Mouse (Mus musculus) spleen, postnatal 14 days (tissue): ENCODE data around the gene Nr2c2ap.
A peak's percentile ranks its signal among the peaks of the same experiment; 100 is the strongest.

Experiments used
- DNase-seq, 2 experiments: peaks; one replicate each; pipeline ENCODE4 v3.0.0; 2021 to 2022; ENCODE audit warnings: low spot score in 2 of 2

The Nr2c2ap gene

GRCm38 (mm10) chr8:70118726-70119700, 12.1 kb upstream of the Nr2c2ap start:
- no peak for DNase-seq

DNA sequence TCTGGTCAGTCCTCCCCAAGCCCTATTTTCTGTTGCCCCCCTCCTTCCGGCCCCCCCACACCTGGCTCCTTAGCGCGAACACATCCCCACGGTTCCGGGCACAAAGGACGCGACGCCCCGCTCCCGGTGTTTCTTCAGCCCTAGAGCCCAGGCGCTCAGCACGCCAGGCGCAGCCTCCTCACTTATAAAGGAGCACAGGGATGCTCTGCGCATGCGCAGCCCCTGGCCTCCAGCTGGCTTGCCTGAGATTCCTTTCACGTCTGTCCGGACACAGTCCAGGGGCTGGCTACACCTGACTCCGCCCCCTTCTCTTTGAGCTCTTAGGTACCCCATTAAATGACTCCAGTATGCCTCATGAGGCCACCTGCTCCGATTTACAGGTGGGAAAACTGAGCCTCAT, 10.5 kb upstream of the Nr2c2ap start, which contains the start of gene Ncan:
Gene Ncan (minus strand): TSS at position 207 of the 400 bp plus-strand sequence.
- no peak for DNase-seq

- no peak for DNase-seq
Measured at GRCm38 (mm10) chr8:70122863-70123262, 8.3 kb upstream of the Nr2c2ap start.

GRCm38 (mm10) chr8:70124992-70125391, 6.1 kb upstream of the Nr2c2ap start:
- DNase-seq, result no peak

DNA sequence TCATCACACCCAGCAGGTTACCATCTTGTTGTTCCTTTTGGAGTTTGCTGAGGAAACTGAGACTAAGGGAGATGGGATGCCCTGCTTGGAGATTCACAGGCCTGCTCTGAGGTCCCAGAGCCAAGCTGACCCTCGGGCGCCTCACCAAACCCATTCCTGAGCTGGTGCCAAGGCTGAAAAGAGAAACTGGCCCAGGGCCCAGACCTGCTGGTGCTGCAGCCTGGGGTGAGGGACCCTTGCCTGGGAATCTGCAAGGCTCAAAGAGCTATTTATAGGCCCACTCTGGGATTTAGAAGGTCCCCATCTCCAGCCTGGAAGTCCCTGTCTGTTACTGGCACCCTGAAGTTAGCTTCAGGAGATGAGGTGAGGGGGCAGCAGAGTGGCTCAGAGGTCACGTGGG, 2.7 kb upstream of the Nr2c2ap start:
- no peak for DNase-seq

- DNase-seq, result no peak
Measured at GRCm38 (mm10) chr8:70129309-70129952, 1.7 kb upstream of the Nr2c2ap start.

GRCm38 (mm10) chr8:70130066-70130465, 1.1 kb upstream of the Nr2c2ap start:
- no peak for DNase-seq

- no peak for DNase-seq
Measured at GRCm38 (mm10) chr8:70134086-70134485, 3.0 kb downstream of the Nr2c2ap start.

GRCm38 (mm10) chr8:70134931-70135330, 3.8 kb downstream of the Nr2c2ap start:
- DNase-seq, result no peak

DNA sequence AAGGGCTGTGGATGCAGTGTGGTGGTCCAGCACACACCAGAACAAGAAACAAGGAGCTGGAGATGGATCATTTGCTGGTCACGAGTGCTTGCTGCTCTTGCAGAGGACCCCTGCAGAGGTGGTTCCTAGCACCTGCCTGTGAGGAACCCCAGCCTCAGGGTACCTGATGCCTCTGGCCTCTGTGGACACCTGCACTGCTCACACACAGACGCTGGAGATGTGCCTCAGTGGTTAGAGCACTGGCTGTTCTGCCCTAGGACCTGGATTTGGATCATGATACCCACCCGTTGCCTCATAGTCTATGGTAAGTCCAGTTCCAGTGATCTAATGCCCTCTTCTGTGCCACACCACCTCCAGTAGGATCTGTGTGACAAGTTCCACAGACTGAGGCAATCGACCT, 5.5 kb downstream of the Nr2c2ap start:
- DNase-seq, result no peak

GRCm38 (mm10) chr8:70137890-70138289, 6.8 kb downstream of the Nr2c2ap start:
- DNase-seq, result no peak

DNA sequence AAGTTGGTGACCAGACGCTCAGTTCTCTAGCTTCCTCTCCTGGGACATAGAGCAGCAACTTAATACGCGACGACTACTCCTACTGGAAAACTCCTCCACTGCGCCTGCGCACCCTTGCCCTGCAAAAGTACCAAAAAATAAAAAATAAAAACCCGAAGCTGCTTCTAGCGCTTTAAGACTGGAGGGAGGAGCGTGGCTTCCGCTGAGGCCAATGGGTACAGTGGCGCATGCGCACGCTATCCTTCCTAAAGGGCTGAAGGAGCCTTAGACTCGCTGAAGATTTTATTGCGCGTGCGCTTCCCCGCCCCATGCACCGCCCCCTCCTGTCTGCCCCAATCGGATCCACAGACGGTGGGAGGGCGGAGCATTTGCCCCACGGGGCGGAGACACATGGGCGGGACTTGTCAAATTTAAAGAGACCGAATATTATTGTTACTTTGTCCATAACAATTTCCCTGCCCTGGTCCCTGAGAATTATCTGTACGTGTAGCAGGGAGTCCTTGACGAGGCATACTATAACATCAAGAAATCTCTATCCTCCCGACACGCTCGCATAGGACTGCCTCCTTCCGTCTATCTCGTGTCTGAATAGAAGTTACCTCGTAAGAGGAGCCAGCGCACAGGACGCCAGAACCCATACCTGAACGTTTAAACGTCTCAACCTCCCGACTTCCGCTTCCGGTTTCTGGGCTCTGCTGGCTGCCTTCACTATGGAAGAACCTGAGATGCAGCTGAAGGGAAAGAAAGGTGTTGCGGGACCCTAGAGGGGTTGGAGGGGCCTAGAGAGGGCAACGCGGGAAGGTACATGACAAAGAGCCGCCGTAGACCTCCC, 8.1 kb downstream of the Nr2c2ap start, which contains the start of the genes Rfxank, Borcs8 and Mef2b:
Gene Rfxank (minus strand): TSS at position 129 of the 832 bp plus-strand sequence.
Gene Borcs8 (plus strand): TSS at position 474 of the 832 bp plus-strand sequence.
Gene Mef2b (plus strand): TSS at position 686 of the 832 bp plus-strand sequence.
- DNase-seq, result peak; percentile 97 to 98

DNA sequence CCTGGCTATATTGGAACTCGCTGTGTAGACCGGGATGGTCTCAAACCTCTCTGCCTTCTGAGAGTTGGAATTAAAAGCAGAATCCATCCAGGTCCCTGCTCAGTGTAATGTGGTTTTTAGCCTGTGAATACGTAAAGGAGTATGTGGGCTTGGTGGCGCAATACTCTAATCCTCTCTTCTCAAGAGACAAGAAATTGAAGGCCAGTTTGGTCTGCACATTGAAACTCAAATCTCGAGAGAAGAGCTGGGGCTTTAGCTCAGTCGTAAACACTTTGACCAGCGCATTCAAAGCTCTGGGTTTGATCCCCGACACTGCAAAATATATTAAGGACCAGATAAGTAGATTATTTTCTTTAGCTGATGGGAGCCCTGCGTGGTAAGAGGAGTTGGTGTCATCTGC, 8.8 kb downstream of the Nr2c2ap start:
- no peak for DNase-seq

GRCm38 (mm10) chr8:70147678-70148607, 16.8 kb downstream of the Nr2c2ap start:
- DNase-seq, result no peak

- no peak for DNase-seq
Measured at GRCm38 (mm10) chr8:70150158-70150557, 19.0 kb downstream of the Nr2c2ap start.

DNA sequence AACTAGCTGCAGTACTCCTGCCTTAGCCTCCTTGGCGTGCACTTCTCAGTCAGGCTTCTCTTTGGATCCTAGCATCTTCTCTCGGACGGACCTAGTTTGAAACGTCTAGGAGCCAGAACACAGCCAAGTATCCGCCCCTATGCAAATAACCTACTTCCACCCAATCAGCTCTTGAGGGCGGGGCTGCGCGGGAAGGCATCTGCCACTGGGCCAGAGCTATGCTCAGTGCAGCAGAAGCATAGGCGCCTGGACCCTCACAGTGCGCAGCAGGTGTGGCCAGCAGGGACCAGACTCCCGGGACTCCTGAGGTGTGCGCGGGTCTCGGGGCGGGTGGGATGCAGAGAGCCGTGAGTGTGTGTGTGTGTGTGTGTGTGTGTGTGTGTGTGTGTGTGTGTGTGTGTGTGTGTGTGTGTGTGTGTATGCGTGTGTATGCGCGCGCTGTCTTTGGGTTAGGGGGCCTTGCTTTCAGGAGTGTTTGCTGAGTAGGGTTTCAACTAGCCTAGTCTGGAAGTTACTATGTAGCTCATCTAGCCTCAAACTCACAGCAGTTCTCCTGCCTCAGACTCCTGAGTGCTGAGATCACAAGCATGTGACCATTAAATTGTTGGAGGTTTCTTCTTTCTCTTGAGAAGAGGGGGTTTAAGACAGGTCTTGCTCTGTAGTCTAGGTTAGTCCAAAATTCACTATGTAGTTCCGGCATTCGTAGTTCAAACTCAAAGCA, 21.6 kb downstream of the Nr2c2ap start:
- peak; percentile 59 to 66 for DNase-seq

GRCm38 (mm10) chr8:70157240-70157800, 26.2 kb downstream of the Nr2c2ap start:
- no peak for DNase-seq

DNA sequence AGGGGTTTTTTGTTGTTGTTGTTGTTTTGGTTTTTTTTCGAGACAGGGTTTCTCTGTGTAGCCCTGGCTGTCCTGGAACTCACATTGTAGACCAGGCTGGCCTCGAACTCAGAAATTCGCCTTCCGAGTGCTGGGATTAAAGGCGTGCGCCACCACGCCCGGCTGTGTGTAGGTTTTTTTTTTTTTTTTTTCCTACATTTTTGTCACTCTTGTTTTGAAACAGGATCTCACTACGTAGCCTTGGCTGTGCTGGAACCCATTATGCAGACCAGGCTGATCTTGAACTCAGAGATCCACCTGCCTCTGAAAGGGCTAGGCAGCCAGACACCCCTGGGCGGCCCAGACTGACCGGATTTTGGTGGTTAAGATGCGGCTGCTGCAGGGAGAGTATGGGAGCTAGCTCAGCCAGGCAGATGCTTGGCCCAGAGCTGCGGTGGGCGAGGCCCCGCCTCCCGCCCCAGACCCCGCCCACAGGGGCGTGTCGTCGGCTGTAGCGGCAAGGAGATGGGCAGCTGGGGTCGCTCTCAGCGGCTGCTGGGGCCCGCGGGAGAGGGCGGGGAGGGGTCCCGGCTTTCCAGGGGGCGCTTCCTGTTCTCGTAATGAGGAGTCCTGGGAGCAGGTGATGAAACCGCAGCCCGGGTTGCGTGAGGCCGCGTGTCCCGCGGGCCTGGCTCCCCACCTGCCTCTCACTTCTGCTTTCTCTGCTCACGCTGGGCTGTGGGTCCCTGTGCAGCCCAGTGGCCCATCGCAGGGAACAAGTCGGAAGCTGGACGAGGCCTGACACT, 27.1 kb downstream of the Nr2c2ap start:
- DNase-seq, result peak; percentile 52 to 71

GRCm38 (mm10) chr8:70159211-70159610, 28.1 kb downstream of the Nr2c2ap start:
- no peak for DNase-seq
